Mouse (Mus musculus): ENCODE results near the gene Ubxn7.
"Not testable (repeated sequence)": the region's sequence is repeated elsewhere in the genome, so short reads cannot be mapped to it uniquely, and the experiment has no call there.

Ubxn7 gene

GRCm38 (mm10) chr16:32332040-32332555, at the start of gene Ubxn7:
Gene Ubxn7, plus strand, starts transcription at chr16:32332257.
- peak; percentile 97 for DNase-seq (ENCODE audit: low spot score)

- no peak for DNase-seq (ENCODE audit: low spot score)
Measured at GRCm38 (mm10) chr16:32282608-32283007, 49.4 kb upstream of the Ubxn7 start.

- DNase-seq (ENCODE audit: low spot score), result no peak
Measured at GRCm38 (mm10) chr16:32291821-32292220, 40.2 kb upstream of the Ubxn7 start.

GRCm38 (mm10) chr16:32299617-32300016, 32.4 kb upstream of the Ubxn7 start:
- DNase-seq (ENCODE audit: low spot score), result not testable (repeated sequence)

GRCm38 (mm10) chr16:32303046-32303445, 29.0 kb upstream of the Ubxn7 start:
- DNase-seq (ENCODE audit: low spot score), result no peak

- no peak for DNase-seq (ENCODE audit: low spot score)
Measured at GRCm38 (mm10) chr16:32303886-32304285, 28.2 kb upstream of the Ubxn7 start.

GRCm38 (mm10) chr16:32311970-32312369, 20.1 kb upstream of the Ubxn7 start:
- DNase-seq (ENCODE audit: low spot score), result no peak

GRCm38 (mm10) chr16:32312386-32312785, 19.7 kb upstream of the Ubxn7 start:
- DNase-seq (ENCODE audit: low spot score), result no peak

GRCm38 (mm10) chr16:32312859-32313258, 19.2 kb upstream of the Ubxn7 start:
- DNase-seq (ENCODE audit: low spot score), result no peak

GRCm38 (mm10) chr16:32316601-32317000, 15.5 kb upstream of the Ubxn7 start:
- no peak for DNase-seq (ENCODE audit: low spot score)

GRCm38 (mm10) chr16:32323953-32324352, 8.1 kb upstream of the Ubxn7 start:
- no peak for DNase-seq (ENCODE audit: low spot score)

GRCm38 (mm10) chr16:32330876-32331670, 984 bp upstream of the Ubxn7 start:
- DNase-seq (ENCODE audit: low spot score), result no peak

GRCm38 (mm10) chr16:32332556-32333511, 777 bp downstream of the Ubxn7 start:
- DNase-seq (ENCODE audit: low spot score), result peak; percentile 26

GRCm38 (mm10) chr16:32335146-32335545, 3.1 kb downstream of the Ubxn7 start:
- no peak for DNase-seq (ENCODE audit: low spot score)

- DNase-seq (ENCODE audit: low spot score), result no peak
Measured at GRCm38 (mm10) chr16:32336026-32336780, 4.1 kb downstream of the Ubxn7 start.

GRCm38 (mm10) chr16:32337001-32337400, 4.9 kb downstream of the Ubxn7 start:
- no peak for DNase-seq (ENCODE audit: low spot score)

GRCm38 (mm10) chr16:32340451-32340850, 8.4 kb downstream of the Ubxn7 start:
- no peak for DNase-seq (ENCODE audit: low spot score)

GRCm38 (mm10) chr16:32345521-32345920, 13.5 kb downstream of the Ubxn7 start:
- no peak for DNase-seq (ENCODE audit: low spot score)

- no peak for DNase-seq (ENCODE audit: low spot score)
Measured at GRCm38 (mm10) chr16:32350776-32351175, 18.7 kb downstream of the Ubxn7 start.

- DNase-seq (ENCODE audit: low spot score), result no peak
Measured at GRCm38 (mm10) chr16:32363530-32363929, 31.5 kb downstream of the Ubxn7 start.

- DNase-seq (ENCODE audit: low spot score), result peak; percentile 53
Measured at GRCm38 (mm10) chr16:32371351-32371750, 39.3 kb downstream of the Ubxn7 start.

- DNase-seq (ENCODE audit: low spot score), result no peak
Measured at GRCm38 (mm10) chr16:32379575-32379974, 47.5 kb downstream of the Ubxn7 start.
